Mouse (Mus musculus) cerebellum, postnatal 10 days (tissue): ENCODE data around the gene Nynrin.

Experiments
- DNase-seq, 2 experiments: peaks; one replicate each; pipeline ENCODE4 v3.0.0; 2021; ENCODE audit warnings: mixed read lengths in 2 of 2

Nynrin gene

DNA sequence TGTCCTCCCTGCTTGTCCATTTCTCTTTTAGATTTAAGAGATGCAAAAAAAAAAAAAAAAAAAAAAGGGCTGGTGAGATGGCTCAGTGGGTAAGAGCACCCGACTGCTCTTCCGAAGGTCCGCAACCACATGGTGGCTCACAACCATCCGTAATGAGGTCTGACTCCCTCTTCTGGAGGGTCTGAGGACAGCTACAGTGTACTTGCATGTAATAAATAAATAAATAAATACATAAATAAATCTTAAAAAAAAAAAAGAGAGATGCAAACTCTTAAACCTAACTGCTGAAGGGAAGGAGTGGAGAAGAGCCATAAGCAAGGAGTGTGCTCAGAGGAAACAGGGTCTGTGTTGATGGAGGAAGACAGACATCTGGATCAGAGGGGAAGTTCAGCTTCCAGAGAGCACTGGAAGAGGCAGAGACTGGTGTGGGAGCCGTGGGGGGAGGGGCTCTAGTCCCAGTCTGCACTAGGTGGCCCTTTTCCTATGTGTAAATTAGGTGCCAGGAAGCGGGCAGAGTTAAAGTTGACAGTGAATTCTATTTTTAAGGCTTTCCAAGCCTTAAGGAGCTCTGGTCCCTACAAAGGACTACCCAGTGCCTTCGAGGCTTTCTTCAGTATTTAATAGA, 24.6 kb downstream of the Nynrin start:
- DNase-seq: no peak

DNA sequence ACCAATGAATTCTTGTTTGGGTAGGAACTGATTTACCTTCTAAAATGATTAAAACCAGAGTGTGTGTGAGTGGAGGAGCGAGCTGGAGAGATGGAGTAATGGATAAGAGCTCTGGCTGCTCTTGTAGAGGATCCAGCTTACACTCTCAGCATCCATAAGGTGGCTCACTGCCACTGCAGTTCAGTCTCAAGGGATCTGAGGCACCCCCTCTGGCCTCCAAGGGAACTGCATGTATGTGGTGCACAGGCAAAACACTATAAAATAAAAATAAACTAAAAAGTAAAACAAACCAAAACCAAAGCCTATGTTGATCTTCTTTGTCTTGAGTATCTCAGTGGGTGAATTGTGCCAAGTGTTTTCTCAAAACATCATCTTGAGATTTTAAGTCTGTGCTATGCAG, 25.8 kb downstream of the Nynrin start:
- peak; percentile 77 to 83 for DNase-seq

DNA sequence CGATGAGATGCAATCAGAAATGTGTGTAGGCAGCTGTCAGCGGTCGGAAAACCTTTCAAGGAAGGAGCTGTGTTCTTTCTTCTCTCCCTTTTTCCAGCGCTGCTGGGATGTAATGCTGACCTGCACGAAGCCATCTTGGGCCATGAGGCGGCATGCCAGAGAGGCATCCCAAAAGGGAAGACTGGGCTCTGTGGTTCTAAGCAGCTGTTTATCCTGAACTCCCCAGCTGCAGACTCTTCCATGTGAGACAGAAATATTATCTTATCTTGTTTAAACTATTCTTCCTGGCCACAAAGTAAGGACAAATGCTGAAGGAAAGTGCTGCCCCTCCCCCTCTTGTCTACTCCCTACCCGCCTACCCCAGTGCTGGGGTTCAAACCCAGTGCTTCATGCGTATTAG, 27.2 kb downstream of the Nynrin start:
- no peak for DNase-seq

DNA sequence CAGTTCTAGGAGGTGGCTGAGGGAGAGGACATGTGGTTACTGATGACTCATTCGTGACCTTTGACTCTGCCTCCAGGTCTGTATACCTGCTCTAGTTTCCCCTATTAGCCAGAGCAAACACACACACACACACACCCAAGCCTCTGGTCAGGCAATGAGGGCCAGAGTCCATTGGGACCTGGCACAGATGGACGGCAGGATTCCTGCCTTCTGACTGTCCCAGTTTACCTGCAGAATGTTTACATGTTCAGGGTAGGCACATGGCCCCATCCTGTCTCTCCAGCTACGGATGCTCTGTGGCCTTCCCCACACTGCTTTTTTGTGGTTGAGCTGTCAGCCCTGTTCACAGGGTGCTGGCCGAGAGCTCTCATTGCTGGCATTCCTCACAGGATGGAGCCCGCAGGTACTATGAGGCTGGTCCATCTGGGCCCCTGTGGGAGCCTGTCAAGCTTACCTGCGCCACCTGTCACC, 28.4 kb downstream of the Nynrin start:
- DNase-seq: peak; percentile 82 to 88

DNA sequence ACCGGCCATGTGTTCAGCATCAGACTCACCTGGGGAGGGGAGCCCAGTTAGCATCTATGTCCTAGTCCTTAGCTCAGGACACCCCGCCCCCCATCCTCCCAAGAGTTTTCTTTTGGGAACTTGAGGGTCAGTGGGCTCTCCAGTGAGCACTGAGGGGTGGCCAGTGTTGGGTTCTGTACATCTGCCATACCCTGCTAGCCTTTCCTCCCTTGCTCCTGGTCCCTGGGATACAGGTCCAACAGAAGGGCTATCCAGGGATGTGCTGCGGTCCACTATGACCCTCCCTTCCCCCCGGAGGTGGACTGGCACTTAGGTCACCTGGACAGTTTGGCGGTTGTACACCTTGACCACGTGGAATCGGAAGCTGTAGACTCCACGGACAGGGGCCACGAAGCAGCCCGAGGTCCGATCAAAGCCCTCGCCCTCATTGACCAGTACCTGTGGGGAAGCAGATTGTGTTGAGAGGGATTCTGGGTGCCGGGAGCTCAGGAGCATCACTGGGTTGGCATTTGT, 29.4 kb downstream of the Nynrin start:
- DNase-seq: peak in 1 of 2 experiments; percentile 55

DNA sequence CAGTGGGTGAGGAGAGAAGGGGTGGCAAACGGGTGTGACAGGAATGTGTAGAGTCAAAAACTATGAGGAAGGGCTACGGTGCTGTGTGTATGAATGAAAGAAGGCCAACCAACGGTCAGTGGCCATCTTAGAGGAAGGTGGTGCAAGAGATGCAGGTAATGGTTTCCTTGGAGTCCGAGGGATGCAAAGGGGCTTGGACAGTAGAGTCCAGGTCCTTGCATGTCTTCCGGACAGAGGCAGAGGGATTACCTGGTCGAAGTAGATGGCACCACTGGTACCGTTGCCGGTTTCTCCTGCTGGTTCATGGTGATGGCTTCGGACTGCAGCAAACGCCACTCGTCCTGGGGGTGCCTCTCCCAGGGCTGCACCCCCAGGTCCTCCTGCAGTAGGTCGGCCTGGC, 29.9 kb downstream of the Nynrin start:
- no peak for DNase-seq

DNA sequence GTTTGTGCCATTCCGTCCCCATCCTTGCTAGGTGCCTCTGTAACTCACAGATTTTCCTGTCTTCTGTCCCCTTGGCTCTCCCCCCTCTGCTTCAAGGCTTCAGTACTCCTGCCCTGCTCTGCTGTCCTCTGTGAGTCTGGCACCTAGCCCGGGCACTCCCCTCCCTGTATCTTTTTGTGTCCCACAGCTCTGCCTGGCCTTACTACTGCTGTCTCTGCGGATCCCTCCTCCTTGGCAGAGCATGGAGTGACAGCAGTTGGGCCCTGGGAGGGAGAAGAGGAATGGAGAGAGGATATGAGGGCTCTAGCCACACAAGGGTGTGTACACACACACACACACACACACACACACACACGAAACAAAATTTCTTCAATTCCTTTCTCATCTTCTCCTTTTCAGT, 30.4 kb downstream of the Nynrin start, which contains the start of gene Cbln3:
Cbln3 (minus strand) TSS at position 227 of the 400 bp plus-strand sequence.
- peak; percentile 96 to 97 for DNase-seq

DNA sequence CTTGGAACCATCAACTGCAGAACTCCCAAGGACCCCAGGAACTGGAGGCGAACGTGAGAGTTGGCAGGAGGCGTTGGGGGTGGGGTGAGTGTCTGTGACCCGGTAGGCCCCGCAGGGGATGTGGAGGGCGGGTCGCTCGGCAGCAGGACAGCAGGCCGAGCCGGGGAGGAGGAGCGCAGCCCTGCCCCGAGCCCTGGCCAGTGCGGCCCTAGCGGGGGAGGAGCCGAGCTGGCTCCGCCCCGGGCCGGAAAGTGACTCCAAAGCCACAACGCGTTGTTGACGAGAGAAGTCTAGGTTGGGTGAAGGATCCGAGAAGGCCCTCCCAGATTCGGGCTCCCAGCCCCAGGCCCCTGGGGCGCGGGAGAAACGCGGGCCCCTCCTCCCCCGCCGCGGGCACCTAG, 30.9 kb downstream of the Nynrin start, which contains the start of gene Khnyn:
Khnyn (plus strand) TSS at position 235 of the 401 bp plus-strand sequence.
- DNase-seq: peak; percentile 94 to 96

DNA sequence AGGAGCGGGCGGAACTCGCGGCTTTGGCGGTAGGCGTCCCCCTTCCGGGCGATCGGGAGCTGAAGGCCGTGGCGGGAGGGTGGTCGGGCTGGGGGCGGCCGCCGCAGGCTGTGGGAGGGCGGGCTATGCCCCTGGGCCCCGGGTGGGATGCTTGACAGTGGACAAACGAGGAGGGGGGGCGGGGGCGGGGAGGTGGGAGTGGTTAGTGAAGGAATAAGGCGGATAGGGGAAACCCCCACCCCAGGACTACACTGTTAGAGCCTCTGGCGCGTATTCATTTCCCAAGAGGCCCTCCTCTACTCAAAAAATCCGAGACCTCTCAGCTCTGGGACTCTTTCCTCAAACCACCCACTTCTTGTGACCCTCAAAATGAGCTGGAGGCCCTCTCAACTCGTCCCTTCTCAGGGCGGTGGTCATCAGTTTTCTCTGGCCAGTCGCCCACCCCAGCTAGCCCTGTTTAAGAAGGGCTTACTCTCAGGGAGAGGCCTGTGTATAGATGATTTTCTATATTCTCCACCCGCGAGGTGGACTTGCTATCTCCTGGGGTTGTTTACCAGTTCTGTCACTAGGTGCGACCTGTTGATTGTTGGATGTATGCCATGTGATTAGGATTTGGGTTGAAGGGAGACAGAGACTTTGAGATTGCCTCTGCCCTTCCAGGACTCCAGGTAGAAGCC, 31.4 kb downstream of the Nynrin start:
- peak; percentile 64 to 81 for DNase-seq

DNA sequence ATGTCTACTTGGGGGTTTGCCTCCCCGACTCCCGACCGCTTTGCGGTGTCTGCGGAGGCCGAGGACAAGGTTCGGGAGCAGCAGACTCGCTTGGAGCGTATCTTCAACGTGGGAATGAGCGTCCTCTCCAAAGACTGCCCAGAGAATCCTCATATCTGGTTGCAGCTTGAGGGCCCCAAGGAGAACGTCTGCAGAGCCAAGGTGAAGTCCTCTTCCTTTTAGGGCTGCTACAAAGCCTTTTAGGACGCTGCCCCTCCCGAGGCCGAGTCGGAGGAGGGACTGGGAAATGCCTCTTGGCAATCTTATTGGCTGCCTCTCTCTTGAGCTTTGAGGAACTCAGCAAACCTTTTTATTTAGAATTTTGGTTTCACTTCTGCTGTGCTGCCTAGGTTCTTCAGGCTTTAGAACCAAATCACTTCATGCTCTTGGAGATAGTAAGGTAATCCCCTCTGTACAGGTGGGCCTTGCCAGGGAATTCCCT, 32.0 kb downstream of the Nynrin start:
- DNase-seq: peak in 1 of 2 experiments; percentile 58

DNA sequence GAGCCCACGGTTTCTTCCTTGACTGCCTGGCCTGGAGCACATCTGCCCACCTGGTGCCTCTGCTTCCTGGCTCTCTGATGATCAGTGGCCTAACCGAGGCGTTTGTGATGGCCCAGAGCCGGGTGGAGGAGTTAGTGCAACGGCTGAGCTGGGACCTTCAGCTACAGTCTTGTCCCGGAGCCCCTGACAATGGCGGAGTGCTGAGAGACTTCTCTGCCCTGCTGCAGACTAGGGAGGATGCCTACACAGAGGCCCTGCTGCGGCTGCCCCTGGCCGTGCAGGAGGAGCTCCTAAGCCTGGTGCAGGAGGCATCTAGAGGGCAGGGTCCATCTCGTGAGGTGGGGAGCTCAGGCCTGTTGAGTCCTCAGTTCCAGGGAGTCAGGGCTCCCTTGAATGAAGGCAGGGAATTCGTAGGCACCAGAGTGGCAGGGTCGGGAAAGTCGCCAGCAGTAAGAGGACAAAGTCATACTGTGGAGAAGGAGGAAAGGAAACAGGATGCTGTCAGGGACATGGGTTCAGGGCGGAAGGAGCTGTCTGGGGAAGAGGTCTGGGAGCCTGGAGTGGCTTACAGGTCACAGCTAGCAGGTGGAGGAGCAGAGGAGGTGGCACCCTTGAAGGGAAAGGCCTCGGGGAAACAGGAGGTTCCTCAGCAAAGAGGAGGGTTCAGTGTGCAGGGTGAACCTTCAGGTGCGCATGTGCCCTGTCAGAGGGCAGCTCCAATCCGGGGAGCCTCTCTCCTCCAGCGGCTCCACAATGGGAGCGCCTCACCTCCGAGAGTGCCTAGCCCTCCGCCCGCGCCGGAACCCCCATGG, 33.0 kb downstream of the Nynrin start:
- peak in 1 of 2 experiments; percentile 33 for DNase-seq

DNA sequence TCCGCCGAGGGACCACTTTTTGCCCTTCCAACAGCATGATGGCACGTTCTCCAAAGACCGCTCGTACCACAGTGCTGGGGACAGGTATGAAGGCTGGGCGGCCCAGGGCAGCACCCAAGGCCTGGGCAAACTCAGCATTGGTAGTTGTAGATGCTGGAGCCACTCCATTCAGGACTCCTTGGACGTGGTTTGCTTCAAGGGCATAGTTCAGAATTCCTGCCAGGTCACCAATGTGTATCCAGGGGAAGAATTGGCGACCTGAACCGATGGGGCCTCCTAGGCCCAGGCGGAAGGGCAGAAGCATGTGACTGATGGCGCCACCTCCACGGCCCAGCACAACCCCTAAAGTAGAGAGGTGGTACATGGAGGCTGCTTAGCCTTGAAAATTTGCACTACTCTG, 43.9 kb downstream of the Nynrin start:
- peak in 1 of 2 experiments; percentile 29 for DNase-seq

DNA sequence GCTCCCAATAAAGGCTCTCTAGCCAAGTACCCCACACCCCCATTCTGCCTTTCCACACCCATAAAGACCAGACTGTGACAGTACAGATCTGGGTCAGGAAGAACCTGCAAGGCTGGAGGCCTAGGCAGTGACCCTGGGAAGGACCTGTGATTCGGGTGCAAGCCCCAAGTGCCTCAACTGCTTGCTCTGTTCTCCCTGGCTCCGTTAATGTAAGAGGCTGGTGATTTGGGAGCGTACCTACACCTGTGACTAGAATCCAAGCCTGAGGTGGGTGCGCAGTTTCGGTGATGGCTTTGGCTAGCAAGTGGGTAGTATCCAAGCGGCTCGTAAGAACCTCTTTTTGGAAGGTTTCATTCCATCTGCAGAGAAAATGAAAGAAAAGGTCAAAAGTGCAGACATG, 45.1 kb downstream of the Nynrin start:
- peak in 1 of 2 experiments; percentile 24 for DNase-seq

DNA sequence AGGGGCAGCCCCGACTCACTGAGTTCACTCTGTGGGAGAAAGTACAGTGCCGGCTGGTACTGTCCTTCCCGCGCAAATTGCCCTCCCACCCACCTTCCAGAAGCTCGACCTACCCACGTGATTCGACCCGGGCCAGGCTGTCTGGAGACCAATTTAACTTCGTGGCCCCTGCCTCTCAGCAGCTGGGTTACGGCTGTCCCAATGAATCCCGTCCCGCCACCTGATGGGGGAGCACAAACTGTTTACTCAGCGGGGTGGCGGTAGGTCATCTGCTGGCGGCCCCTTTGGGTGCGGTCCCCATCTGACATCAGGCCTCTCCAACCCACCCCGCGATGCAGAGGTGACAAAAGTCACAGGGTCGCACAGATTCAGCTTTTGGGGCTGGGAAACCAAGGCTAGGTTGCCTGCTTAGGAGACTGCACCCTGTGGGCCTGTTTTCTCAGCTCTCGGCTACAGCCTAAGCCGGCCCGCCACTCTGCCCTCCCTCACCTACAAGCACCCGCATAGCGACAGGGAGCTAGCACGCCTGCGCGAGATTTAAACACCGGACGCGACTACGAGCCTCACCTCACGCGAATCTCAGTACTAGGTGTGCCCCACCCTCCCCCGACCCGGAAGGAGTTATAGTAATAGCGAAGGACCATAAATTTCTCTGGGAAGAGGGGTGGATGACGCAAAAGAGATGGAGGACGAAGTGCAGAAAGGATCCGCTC, 46.0 kb downstream of the Nynrin start, which contains the start of gene Sdr39u1:
Sdr39u1 (minus strand) TSS at position 593 of the 713 bp plus-strand sequence.
- DNase-seq: peak; percentile 93 to 95

DNA sequence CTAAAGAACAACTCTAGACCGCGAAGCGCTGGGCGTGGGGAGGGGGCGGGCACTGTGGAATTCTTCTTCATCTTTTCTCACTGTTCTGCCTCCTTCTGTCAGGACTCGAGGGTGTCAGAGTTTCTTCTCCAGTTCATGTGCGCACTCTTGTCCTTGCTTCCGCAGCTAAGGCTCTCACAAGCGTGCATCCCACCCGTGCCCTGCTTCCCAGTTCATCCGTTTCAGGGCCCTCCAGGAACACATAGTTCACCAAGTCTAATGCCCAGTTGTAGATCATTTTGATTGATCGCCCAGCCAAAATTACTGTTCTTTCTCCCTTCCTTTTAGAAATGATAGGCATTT, 46.6 kb downstream of the Nynrin start:
- no peak for DNase-seq

DNA sequence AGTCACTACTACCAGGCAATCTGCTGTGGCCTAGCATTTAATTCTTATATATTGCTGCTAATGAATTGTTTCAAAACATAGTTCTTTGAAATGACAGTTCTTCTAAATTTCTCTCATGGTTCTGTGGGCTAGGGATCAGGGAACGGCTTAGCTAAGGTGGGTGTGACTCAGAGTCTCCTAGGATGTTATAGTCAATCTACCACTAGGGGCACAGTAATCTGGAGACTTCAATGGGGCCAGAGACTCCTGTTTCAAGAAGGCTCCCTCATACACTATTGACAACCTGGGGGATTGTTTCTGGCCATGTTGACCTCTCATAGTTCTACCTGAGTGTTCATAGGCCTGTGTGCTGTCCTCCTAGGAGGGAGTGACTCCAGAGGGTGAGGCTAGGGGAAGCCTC, 51.7 kb downstream of the Nynrin start:
- peak in 1 of 2 experiments; percentile 36 for DNase-seq

DNA sequence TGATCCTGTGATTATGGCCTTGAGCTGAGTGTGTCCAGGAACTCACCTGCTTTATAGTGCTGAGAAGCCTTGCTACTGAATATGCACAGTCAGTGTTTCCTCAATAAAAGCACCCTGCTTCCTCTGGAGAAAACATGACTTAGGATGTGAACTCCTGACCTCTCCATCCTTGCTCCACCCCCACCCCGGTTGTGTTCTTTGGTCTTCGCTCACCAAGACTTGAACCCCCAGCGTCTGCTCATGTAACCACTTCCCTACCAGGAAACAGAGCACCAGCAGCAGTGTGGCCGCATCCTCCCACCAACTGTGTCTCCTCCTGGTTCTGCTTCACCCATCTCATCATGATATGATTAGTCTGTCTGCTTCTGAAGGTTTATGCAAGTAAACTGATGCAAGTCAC, 59.6 kb downstream of the Nynrin start:
- DNase-seq: no peak

DNA sequence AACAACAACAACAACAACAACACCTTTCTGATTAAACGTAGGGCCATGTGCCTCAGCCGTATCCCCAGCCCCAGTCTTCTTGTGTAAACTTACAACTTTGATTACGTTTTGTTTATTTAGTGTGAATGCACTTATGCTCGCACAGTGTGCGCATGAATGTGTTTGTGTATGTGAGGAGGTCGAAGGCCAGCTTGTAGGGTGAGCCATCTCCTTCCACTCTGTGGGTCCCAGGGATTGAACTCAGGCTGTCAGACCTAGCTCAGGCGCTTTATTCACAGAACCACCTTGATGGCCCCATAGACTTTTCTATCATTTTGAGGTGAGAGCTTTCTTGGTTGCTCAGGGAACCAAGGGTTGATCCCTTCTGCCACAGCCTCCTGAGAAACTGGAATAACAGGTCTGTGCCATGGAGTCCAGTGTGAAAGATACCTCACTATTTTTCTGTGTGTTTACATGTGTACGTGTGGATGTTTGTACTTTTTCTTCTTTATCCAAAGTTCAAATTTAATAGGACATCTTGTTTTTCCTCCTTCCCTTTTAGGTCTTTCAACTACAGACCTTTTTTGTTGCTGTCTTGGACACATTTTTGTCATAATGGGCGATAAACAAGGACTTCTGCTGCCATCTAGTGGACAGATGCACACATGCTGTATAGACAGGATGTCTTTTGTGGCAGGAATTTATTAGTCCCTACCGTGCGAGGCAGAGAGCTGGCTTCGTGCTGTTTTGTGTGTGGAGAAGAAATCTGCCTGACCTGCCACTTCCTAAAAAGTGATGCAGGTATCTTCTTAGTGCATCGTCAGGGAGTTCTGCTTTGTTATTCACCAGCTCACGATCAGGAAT, 64.7 kb downstream of the Nynrin start:
- DNase-seq: peak; percentile 90 to 95

DNA sequence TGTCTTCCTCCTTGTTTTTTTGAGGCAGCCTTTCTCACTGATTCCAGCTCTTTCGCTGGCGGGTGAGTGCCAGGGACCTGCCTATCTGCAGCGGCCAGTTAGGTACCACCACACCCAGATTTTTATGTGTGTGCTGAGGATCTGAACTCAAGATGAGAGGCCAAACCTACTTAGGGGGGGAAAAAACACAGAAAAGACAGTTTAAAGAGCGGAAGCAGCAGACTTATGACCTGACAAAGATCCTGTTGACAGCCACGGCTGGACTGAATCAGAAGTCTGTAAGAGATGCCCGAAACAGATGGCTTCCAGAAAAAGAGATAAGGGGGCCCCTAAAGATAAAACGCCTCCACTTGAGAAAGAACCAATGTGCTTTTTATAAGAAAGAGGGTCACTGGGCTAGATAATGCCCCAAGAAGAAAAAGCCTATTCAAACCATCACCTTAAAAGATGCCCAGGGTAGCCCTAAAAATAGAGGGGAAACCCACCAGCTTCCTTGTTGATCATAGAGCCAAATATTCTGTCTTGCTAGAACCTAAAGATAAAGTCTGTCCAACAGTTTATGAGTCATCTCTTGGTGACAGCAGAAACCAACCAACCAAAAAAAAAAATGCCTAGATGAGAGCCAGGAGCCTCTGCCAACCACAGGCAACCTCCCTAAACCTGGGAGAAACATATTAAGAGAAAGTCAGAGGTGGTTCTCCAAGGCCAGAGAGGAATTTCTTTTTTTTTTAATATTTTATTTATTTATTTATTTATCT, 68.8 kb downstream of the Nynrin start:
- no peak for DNase-seq
